Mouse (Mus musculus): ENCODE data around the gene Gm3594.
"Not testable (repeated sequence)": the region's sequence is repeated elsewhere in the genome, so short reads cannot be mapped to it uniquely, and the experiment has no call there.

Gene Gm3594

GRCm38 (mm10) chr14:6444511-6444910 lies at the start of gene Gm3594:
Gene Gm3594 (minus strand): TSS chr14:6444611.
- not testable (repeated sequence) for DNase-seq (ENCODE audit: low spot score in 2 of 2)

DNA sequence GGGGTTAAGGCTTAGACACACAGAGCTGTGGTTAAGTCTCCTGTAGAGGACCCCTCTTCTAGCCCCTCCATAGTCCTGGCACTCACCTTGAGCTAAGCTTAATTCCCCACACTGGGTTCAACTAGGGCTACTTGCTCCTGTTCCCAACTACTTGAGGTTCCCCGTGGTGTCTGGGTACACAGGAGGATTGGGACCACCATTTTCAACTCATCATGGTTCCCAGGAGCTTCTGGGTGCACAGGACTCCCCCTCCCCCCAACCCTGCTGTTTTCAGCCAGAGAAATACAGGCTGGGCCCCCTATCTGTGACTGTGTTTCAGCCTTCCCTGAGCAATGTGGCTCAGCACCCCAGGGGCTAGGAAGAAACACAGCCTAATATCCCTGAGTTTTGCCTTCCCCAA lies 41.9 kb upstream of the Gm3594 start:
- DNase-seq (ENCODE audit: low spot score in 2 of 2) = not testable (repeated sequence)

- DNase-seq (ENCODE audit: low spot score in 2 of 2) = not testable (repeated sequence)
These were observed 41.1 kb upstream of the Gm3594 start for GRCm38 (mm10) chr14:6485541-6485940.

DNA sequence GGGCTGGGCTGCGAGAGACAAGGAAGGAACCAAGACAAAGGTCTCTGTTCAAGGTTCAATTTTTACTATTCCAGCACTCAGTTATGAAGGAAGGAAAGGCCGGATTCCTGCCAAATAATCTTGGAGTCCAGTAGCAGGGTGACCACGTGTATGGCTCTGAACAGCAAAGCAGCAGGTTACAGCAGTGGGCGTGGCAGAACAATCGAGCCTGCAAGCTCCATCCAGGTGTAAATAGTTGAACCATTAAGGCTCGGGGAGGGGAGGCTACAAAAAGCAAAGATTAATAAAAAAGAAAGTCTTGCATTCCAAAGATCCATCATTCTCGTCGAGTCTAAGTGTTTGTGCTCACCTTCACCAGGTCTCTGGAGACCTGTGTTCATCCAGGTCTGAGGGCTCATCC lies 37.7 kb upstream of the Gm3594 start:
- peak in 1 of 2 experiments; percentile 24 for DNase-seq (ENCODE audit: low spot score in 2 of 2)

DNA sequence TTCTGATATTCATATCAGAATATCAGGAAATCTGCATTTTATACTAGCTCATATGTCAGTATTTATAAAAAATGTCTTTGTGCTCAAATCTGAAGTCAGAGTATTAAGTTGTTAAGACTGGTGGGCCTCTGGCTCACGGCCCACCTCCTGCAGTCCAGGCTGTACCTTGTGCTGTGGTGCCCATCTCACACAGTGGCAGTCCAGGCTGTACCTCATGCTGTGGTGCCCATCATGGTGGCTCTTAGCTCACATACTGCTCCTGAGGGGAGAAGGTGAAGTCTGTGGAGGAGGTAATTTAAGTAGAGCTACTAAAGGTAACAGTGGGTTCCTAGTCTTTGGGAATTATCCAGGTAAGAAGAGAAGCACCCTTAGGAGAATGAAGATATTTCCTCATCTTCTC lies 27.4 kb upstream of the Gm3594 start:
- not testable (repeated sequence) for DNase-seq (ENCODE audit: low spot score in 2 of 2)

GRCm38 (mm10) chr14:6440774-6441173 lies 3.6 kb downstream of the Gm3594 start:
- not testable (repeated sequence) for DNase-seq (ENCODE audit: low spot score in 2 of 2)

GRCm38 (mm10) chr14:6440206-6440605 lies 4.2 kb downstream of the Gm3594 start:
- not testable (repeated sequence) for DNase-seq (ENCODE audit: low spot score in 2 of 2)

DNA sequence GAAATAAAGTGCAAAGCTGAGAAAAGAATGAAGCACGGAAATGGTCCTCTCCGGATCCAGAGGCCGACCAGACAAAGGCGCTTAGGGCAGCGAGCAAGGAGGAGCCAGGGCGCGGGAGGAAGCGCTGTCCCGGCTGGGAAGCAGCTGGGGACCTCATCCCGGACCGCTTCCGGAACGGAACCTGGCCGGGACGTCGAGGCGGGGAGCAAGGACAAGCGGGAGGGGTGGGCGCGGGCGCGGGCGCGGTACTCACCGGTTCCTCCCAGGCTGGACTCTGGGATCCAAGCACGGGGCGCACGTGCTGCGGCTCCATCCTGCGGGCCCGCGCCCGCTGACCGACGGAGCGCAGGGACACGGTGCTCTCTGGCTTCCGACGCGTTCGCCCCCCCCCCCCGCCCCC lies 17.6 kb downstream of the Gm3594 start:
- DNase-seq (ENCODE audit: low spot score in 2 of 2) = peak; percentile 0 to 6

DNA sequence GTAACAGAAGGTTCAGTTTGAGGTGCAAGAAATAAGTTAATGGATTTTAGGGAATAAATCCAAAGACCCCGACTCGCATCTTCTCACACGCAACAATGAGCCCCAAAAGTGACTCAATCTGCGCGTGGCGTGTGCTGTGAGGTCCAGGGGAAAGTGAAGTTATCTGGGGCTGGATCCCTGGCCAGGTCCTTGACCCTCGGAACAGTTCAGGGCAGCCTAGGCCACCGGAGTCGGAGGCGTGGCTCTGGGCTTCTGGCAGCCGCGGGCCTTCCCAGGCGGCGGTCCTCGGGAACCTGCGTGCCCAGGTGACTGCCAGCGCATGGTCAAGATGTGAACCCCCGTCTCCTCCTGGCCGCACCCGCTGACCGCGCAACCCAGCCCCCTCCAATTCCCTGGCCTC lies 18.1 kb downstream of the Gm3594 start:
- peak in 1 of 2 experiments; percentile 5 for DNase-seq (ENCODE audit: low spot score in 2 of 2)

GRCm38 (mm10) chr14:6412382-6412781 lies 32.0 kb downstream of the Gm3594 start, which contains the start of gene Gm3591:
Gene Gm3591 (minus strand): TSS chr14:6412482.
- not testable (repeated sequence) for DNase-seq (ENCODE audit: low spot score in 2 of 2)

- not testable (repeated sequence) for DNase-seq (ENCODE audit: low spot score in 2 of 2)
These were observed 54.2 kb downstream of the Gm3594 start, which contains the start of gene Gm16440 for GRCm38 (mm10) chr14:6390219-6390618. Gene Gm16440 (minus strand): TSS chr14:6390319.
